Mouse (Mus musculus) gonadal fat pad, adult 2 months (tissue): ENCODE results near the gene Dmrt1. TPM values are rescaled to one million over a fixed set of nuclear protein-coding genes. Genes with fewer than 3 reads are reported as not detected.

Experiments
- DNase-seq: peaks from one replicate; pipeline ENCODE4 v3.0.0-alpha.2; 2012; ENCODE audit warnings: low read depth
- polyA plus RNA-seq: library from polyadenylated mRNA; depleted of rRNA; stranded (reverse); fragments of >200 nt; gene quantifications from 2 replicates; pipeline ENCODE4 v1.2.3, GENCODE M21; 2012

The Dmrt1 gene
- polyA plus RNA-seq, 1 experiment: not detected

DNA sequence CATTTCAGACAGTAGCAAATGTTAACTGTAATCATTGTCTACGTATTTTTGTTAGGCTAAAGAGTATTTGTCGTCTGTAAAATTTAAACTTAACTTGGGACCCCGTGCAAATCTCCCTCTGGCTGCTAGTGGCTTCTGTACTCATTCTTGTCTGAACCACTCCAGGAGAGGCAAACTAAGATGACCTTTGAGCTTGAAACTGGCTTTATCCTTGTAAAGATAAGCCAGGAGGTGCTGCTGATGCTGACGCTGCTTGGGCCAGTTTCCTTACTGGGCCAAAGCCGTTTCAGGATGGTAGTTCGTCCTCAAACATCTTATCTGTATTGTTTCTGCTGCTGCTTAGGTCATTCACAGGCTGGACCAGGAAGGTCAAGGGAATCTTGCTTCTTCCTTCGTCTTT is 64.4 kb downstream of the Dmrt1 start:
- no peak for DNase-seq

- DNase-seq: no peak
Measured at GRCm38 (mm10) chr19:25574431-25574830, 69.0 kb downstream of the Dmrt1 start.

- DNase-seq: no peak
Measured at GRCm38 (mm10) chr19:25574981-25575814, 69.8 kb downstream of the Dmrt1 start.

- DNase-seq: no peak
Measured at GRCm38 (mm10) chr19:25578358-25578757, 72.9 kb downstream of the Dmrt1 start.

- no peak for DNase-seq
Measured at GRCm38 (mm10) chr19:25579440-25579839, 74.0 kb downstream of the Dmrt1 start.

DNA sequence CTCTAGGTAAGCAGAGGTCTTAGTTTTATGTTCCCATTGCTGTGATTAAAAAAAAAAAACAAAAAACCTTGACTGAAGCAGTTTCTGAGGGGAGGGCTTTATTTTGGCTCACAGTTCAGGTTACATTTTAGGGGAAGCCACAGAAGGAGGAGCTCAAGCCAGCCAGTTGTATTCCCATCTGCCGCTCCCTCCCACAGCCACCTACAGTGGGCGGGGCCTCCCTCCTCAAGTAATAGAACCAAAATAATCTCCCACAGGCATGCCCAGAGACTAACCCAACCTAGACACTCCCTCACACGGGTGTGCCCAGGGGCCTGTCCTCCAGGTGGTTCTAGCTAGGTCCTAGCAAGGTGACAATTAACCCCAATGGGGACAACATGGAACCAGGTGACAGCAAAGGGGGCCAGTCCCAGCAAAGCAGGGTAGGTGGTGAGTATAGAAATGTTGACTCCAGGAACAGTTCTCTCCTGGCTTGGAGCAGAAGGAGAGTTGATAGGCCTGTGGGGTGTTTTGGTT is 92.4 kb downstream of the Dmrt1 start:
- DNase-seq: no peak

DNA sequence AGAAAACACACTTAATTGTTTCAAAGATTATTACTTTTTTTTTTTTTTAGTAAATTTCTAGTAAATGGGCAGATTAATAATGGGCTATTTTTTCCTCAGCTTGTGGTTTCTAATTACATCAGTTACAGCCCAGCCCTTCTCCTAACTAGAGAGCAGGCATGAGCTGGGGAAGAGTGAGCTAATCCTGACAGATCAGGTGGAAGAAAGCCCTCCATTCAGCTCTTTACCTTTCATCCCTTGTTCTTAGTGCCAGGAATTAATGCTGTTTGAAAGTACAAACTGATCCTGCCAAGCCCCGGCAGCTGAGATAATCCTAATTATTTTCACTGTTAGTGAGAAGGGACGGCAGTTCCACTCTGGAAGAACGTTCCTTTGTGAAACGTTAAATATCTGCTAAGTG is 93.2 kb downstream of the Dmrt1 start:
- DNase-seq: no peak

GRCm38 (mm10) chr19:25601966-25602365 is 96.5 kb downstream of the Dmrt1 start:
- DNase-seq: no peak

GRCm38 (mm10) chr19:25607461-25608205 is 102.2 kb downstream of the Dmrt1 start:
- no peak for DNase-seq

- DNase-seq: no peak
Measured at GRCm38 (mm10) chr19:25608206-25608580, 102.8 kb downstream of the Dmrt1 start.

DNA sequence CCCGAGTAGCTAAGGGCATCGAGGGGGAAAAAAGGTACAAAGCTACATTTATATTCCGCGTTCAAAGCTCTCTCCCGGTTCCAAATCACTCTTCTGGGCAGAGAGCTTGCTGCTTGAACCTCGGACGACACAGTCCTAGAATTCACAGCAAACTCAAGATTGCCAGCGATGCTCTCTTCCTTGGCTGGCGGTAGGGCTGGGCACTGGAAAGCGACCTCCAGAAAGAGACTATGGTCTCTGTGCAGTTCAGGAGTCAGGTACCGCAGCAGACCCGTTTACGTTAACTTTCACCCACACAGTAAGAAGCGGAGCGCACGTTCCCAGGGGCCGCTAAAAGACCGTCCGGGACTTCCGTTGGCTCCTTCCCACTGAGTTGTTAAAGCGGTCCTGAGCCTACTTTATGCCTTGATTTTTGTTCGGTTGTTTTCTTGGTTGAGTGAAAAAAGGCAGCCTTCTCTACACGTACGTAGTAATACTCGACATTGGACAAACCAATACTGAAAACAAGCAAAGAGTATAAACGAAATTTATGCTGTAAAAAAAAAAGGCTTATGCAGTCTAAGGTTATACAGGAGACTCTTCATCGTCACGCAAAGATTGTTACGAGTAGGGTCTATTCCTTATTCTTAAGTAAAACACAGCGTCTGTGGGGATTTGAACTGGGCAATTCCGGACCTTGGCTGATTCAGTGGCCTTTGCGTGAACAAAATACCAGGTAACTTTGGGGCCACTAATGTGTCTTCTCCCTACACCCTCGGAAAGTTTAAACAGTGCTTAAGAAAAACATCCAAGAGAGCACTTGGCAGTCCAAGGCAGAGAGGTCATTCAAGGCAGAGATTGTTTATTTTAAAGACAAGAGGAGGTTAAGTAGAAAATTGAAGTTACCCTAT is 103.8 kb downstream of the Dmrt1 start:
- no peak for DNase-seq

DNA sequence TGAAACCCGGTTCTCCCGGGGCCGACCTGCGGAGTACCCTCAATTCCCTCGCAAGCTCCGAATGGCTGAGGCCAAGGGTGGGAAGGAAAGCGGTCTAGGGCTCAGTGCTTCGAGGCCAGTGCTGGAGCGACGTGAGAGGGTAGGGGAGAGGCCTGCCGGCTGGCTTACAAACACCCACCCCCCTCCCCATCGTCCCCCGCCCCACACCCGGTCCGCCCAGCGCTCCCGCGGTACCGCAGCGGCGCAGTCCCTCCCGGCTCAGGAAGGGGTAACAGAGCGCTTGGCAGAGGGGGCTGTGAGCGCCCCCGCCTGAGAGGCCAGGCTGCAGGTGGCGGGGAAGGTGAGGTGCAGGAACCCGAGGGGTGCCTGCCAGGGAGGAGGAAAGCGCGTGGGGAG is 104.6 kb downstream of the Dmrt1 start, which contains the start of gene Dmrt3:
TSS of gene Dmrt3 (plus strand) at position 287 of the 396 bp plus-strand sequence.
- no peak for DNase-seq

DNA sequence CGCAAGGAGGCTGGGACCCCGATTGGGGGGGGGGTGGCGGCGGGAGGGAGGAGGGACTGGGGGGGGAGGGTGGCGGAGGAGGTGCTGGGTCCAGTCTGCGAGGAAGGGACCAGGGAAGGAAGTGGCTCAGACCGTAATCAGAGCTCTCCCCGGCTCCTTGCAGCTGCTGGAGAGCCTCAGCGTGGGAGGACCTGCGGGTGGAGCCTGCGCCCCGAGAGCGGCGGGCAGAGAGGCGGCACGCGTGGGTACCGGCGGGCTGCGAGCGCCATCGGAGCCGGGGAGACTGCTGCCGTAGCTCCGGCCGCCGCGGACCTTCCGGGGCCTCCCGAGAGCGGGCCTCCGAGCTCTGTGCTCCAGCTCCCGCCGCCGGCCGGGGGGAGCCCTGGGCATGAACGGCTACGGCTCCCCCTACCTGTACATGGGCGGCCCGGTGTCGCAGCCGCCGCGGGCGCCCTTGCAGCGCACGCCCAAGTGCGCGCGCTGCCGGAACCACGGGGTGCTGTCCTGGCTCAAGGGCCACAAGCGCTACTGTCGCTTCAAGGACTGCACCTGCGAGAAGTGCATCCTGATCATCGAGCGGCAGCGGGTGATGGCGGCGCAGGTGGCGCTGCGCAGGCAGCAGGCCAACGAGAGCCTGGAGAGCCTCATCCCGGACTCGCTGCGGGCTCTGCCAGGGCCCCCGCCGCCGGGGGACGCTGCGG is 105.1 kb downstream of the Dmrt1 start:
- DNase-seq: no peak

DNA sequence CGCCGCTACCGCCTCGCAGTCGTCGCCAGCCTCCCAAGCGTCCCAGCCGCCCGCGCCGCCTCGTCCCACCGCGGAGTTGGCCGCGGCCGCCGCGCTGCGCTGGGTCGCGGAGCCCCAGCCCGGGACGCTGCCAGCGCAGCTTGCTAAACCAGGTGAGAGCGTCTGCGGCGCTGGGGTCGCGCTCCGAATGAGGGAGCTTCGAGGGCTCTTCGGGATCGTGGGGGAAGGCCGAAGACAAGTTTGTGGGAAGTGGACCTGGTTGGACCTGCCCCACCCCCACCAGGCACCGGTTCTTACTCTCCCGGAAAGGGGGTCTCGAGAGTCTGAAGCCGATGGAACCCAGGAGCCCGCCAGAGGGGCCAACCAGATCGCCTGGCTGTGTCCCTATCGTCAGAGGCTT is 105.7 kb downstream of the Dmrt1 start:
- no peak for DNase-seq

GRCm38 (mm10) chr19:25611876-25612805 is 106.7 kb downstream of the Dmrt1 start:
- DNase-seq: no peak

- DNase-seq: no peak
Measured at GRCm38 (mm10) chr19:25612806-25613295, 107.4 kb downstream of the Dmrt1 start.

DNA sequence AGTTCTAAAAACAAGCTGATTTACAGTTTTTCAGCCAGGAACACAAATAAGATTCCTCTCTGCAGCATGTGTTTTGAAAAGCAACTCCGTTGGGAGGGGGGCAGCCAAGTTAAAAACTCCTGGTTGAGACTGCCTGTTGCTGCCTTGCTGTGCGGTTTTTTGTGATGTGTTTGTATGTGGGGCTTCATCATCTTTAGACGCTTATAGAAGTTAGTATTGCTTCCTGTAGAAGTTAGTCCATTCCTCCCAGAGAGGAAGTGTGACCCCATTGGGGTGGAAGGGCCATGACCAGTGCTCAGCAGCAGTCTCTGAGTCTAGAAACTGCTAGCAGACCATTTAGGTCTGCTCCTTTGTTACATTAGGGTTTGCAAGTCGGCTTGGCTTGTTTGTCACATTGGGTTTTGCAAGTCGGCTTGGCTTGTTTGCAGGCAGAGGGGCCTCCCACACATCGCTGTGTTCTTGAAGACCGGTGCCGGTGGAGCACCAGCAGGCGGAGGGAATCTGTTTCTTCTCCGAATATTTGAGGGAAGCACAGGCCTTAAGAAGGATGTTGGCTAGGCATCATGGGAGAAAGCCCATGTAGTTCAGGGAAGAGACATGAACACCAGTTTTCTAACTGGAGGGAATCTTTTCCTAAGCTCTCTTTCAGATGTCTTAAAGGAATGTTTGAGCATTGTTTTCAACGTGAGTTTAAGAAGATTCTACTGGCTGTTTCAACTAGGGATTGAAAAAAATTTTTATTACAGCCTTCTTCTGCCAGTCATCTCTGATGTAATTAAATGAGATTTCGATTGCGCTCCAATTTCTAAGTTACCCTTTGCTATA is 108.3 kb downstream of the Dmrt1 start:
- no peak for DNase-seq

- DNase-seq: no peak
Measured at GRCm38 (mm10) chr19:25615889-25616288, 110.5 kb downstream of the Dmrt1 start.
